Mouse (Mus musculus) CH12.LX (cell line): ENCODE data around the gene Cnr1. TPM values are rescaled to one million over a fixed set of nuclear protein-coding genes. Genes with fewer than 3 reads are reported as not detected.

ENCODE experiments used
- DNase-seq: peaks from one replicate; pipeline ENCODE4 v3.0.0-alpha.2; 2013; ENCODE audit errors: extremely low read depth
- H3K27ac ChIP-seq: 2 replicates; pipeline ENCODE4 v1.5.1; 2012; ENCODE audit warnings: low read depth, mild to moderate bottlenecking, control low read depth, moderate library complexity; ENCODE audit not compliant: insufficient read depth
- H3K27me3 ChIP-seq: replicated peaks from 2 replicates; pipeline ENCODE3; 2012; ENCODE audit warnings: inconsistent platforms
- H3K36me3 ChIP-seq, 2 experiments: replicated peaks in 1 of 2; 2 replicates each; pipeline versions ENCODE3 to v1.6.1; 2012; ENCODE audit warnings: inconsistent platforms in 1 of 2, low read length in 1 of 2, mild to moderate bottlenecking in 1 of 2, mixed read lengths in 1 of 2, moderate library complexity in 1 of 2; ENCODE audit not compliant: control insufficient read depth in 1 of 2, insufficient read depth in 1 of 2
- H3K4me1 ChIP-seq, 2 experiments: 2 replicates each; pipeline ENCODE4 v1.6.1; 2012; ENCODE audit warnings: inconsistent platforms in 1 of 2, moderate library complexity in 1 of 2; ENCODE audit not compliant: insufficient read depth in 2 of 2, control insufficient read depth in 1 of 2
- H3K4me2 ChIP-seq: 2 replicates; pipeline ENCODE4 v1.6.1; 2012; ENCODE audit warnings: low read depth, mild to moderate bottlenecking, control low read depth; ENCODE audit not compliant: poor library complexity, insufficient read depth, severe bottlenecking
- H3K4me3 ChIP-seq, 3 experiments: fragments of 150-350 bp in 1 of 3; sonication (generic) in 1 of 3; replicated peaks in 1 of 3; 2 replicates each; pipeline versions ENCODE3 to v1.5.1; 2011 to 2012; ENCODE audit warnings: low read depth in 2 of 3, low read length in 2 of 3, mild to moderate bottlenecking in 2 of 3, moderate library complexity in 2 of 3, control low read depth in 1 of 3, improper control_type of control experiment in 1 of 3, inconsistent platforms in 1 of 3, mixed read lengths in 1 of 3; ENCODE audit not compliant: poor library complexity in 1 of 3
- H3K79me2 ChIP-seq: replicated peaks from 2 replicates; pipeline ENCODE4 v1.6.1; 2012; ENCODE audit warnings: mild to moderate bottlenecking, moderate library complexity; ENCODE audit not compliant: control insufficient read depth, poor library complexity, insufficient read depth, severe bottlenecking; ENCODE audit errors: extremely low read depth
- H3K9ac ChIP-seq: 2 replicates; pipeline ENCODE4 v1.6.1; 2012; ENCODE audit warnings: low read depth, mild to moderate bottlenecking, control low read depth, moderate library complexity; ENCODE audit not compliant: insufficient read depth
- H3K9me3 ChIP-seq: replicated peaks from 2 replicates; pipeline ENCODE3; 2012; ENCODE audit warnings: low read length, inconsistent platforms, mixed read lengths
- BHLHE40 ChIP-seq: IDR thresholded peaks from 2 replicates; pipeline ENCODE4 v1.6.1; 2011; ENCODE audit warnings: mild to moderate bottlenecking, low read depth, low read length, improper control_type of control experiment
- CHD2 ChIP-seq: IDR thresholded peaks from 2 replicates; pipeline ENCODE4 v1.6.1; 2011; ENCODE audit warnings: low read length, improper control_type of control experiment
- ETS1 ChIP-seq: conservative IDR thresholded peaks from 2 replicates; pipeline ENCODE4 v1.6.1; 2012; ENCODE audit warnings: low read depth, mild to moderate bottlenecking, inconsistent platforms, low read length, improper control_type of control experiment, moderate library complexity
- IRF4 ChIP-seq: IDR thresholded peaks from 2 replicates; pipeline ENCODE4 v1.6.1; 2014; ENCODE audit warnings: low read depth, mild to moderate bottlenecking, inconsistent platforms, low read length, improper control_type of control experiment
- MAFK ChIP-seq: IDR thresholded peaks from 2 replicates; pipeline ENCODE4 v1.6.1; 2011; ENCODE audit warnings: low read length, improper control_type of control experiment; ENCODE audit not compliant: insufficient replicate concordance
- MAZ ChIP-seq: IDR thresholded peaks from 2 replicates; pipeline ENCODE4 v1.6.1; 2012; ENCODE audit warnings: low read depth, mild to moderate bottlenecking, inconsistent platforms, low read length, improper control_type of control experiment, moderate library complexity
- MEF2A ChIP-seq: IDR thresholded peaks from 2 replicates; pipeline ENCODE4 v1.6.1; 2014; ENCODE audit warnings: low read depth, mild to moderate bottlenecking, inconsistent platforms, low read length, improper control_type of control experiment, borderline replicate concordance
- MXI1 ChIP-seq: IDR thresholded peaks from 2 replicates; pipeline ENCODE4 v1.6.1; 2011; ENCODE audit warnings: mild to moderate bottlenecking, low read depth, low read length, improper control_type of control experiment
- NELFE ChIP-seq: IDR thresholded peaks from 2 replicates; pipeline ENCODE4 v1.6.1; 2011; ENCODE audit warnings: low read depth, low read length, improper control_type of control experiment
- POLR2A ChIP-seq: IDR thresholded peaks from 2 replicates; pipeline ENCODE4 v1.6.1; 2011; ENCODE audit warnings: low read depth, mild to moderate bottlenecking, improper control_type of control experiment, low read length
- RCOR1 ChIP-seq: conservative IDR thresholded peaks from 2 replicates; pipeline ENCODE4 v1.6.1; 2012; ENCODE audit warnings: low read depth, mild to moderate bottlenecking, inconsistent platforms, low read length, improper control_type of control experiment
- SIN3A ChIP-seq: IDR thresholded peaks from 2 replicates; pipeline ENCODE4 v1.6.1; 2012; ENCODE audit warnings: low read length, improper control_type of control experiment, inconsistent platforms
- SMC3 ChIP-seq: IDR thresholded peaks from 2 replicates; pipeline ENCODE4 v1.6.1; 2011; ENCODE audit warnings: low read depth, low read length, improper control_type of control experiment
- TCF12 ChIP-seq: IDR thresholded peaks from 2 replicates; pipeline ENCODE4 v1.6.1; 2014; ENCODE audit warnings: low read depth, mild to moderate bottlenecking, inconsistent platforms, low read length, improper control_type of control experiment
- USF2 ChIP-seq: conservative IDR thresholded peaks from 2 replicates; pipeline ENCODE4 v1.6.1; 2011; ENCODE audit warnings: low read depth, low read length, improper control_type of control experiment
- ZKSCAN1 ChIP-seq: IDR thresholded peaks from 2 replicates; pipeline ENCODE4 v1.6.1; 2012; ENCODE audit warnings: low read depth, inconsistent platforms, low read length, improper control_type of control experiment, borderline replicate concordance
- ZNF384 ChIP-seq: IDR thresholded peaks from 2 replicates; pipeline ENCODE4 v1.6.1; 2012; ENCODE audit warnings: low read depth, low read length, improper control_type of control experiment, inconsistent platforms
- dilution Hi-C: fragments of 300-500 bp; cut with MboI; formaldehyde crosslinking; loops from 2 replicates; pipeline ENCODE4 v1.14.3; 2020; ENCODE audit warnings: low sequenced_read_pairs; ENCODE audit not compliant: extremely low pct_unique_long_range_greater_than_20kb, extremely low pct_ligation_motif_present
- in situ Hi-C: fragments of 300-500 bp; cut with MboI; formaldehyde crosslinking; loops from 3 replicates; pipeline ENCODE4 v1.14.3; 2019; ENCODE audit warnings: low sequenced_read_pairs, low pct_ligation_motif_present, low pct_unique_long_range_greater_than_20kb, mixed read lengths
- polyA plus RNA-seq: library from polyadenylated mRNA; unstranded; fragments of >175 nt; gene quantifications from 2 replicates; pipeline ENCODE4 v1.2.1, GENCODE M21; 2012; ENCODE audit warnings: low read depth; ENCODE audit not compliant: insufficient read length
- total RNA-seq, 2 experiments: library from RNA; depleted of rRNA; stranded (reverse); fragments of 300-350 nt in 1 of 2; fragments of >200 nt in 1 of 2; gene quantifications; 2 replicates each; pipeline ENCODE4 v1.2.3; 2012 to 2014

The Cnr1 gene
- total and polyA plus RNA-seq, 3 experiments: not detected

- DNase-seq: no peak
- Histone ChIP-seq H3K9ac (no peak overlapping the region), H3K27ac (no peak overlapping the region), H3K4me3 (no peak overlapping the region), H3K9me3 (no peaks in the 10 kb centered on the region), H3K79me2 (no peaks in the 10 kb centered on the region), H3K4me1 (no peaks in the 10 kb centered on the region), H3K27me3 (no peaks in the 10 kb centered on the region), H3K36me3 (no peaks in the 10 kb centered on the region), H3K4me2 (no peak overlapping the region)
- dilution Hi-C loops: no loop called here
- in situ Hi-C loops: no loop called here
- TF ChIP-seq BHLHE40 (no peak), POLR2A (no peak), USF2 (no peak), ETS1 (no peak), NELFE (no peak), SIN3A (no peak), MAZ (no peak)
Measured at GRCm38 (mm10) chr4:33943936-33944335, 19.5 kb downstream of the Cnr1 start.

DNA sequence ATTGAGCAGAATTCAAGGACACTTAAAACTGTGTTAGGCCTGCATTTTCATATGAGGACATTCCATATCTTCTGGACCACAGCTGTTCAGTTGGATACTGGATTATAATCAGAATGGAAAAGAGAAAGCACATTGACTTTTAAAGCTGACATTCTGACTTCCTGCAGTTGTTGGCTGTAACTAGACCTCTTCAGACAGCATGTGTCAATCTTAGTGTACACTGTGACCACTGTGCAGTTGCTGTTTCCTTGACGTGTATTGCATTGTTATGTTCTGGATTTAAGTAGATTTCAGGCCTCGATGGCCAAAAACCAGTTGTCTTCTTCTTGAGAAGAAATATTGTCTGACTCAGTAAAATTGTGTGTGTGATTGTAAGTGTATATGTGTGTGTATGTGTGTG is 21.3 kb downstream of the Cnr1 start:
- Histone ChIP-seq H3K36me3 (no peaks in the 10 kb centered on the region), H3K4me2 (no peak overlapping the region), H3K4me3 (no peak overlapping the region), H3K9ac (no peak overlapping the region), H3K79me2 (no peaks in the 10 kb centered on the region), H3K4me1 (no peaks in the 10 kb centered on the region), H3K27me3 (no peaks in the 10 kb centered on the region), H3K27ac (no peak overlapping the region), H3K9me3 (no peaks in the 10 kb centered on the region)
- in situ Hi-C loops: no loop called here
- DNase-seq: no peak
- dilution Hi-C loops: no loop called here
- no peak for TF ChIP-seq RCOR1
- TF ChIP-seq IRF4: no peak
- no peak for TF ChIP-seq POLR2A
- no peak for TF ChIP-seq MXI1
- no peak for TF ChIP-seq MAFK
- TF ChIP-seq ZKSCAN1: no peak
- TF ChIP-seq MEF2A: no peak
- no peak for TF ChIP-seq CHD2
- TF ChIP-seq ZNF384: no peak
- TF ChIP-seq SMC3: no peak
- no peak for TF ChIP-seq TCF12
